Mouse (Mus musculus) liver, adult (tissue): ENCODE data around the gene Cacng4.

Experiments
- GATA4 ChIP-seq: IDR thresholded peaks from 2 replicates; pipeline ENCODE4 v1.6.1; 2014; ENCODE audit warnings: mild to moderate bottlenecking, low read length; ENCODE audit not compliant: insufficient replicate concordance

Gene Cacng4

DNA sequence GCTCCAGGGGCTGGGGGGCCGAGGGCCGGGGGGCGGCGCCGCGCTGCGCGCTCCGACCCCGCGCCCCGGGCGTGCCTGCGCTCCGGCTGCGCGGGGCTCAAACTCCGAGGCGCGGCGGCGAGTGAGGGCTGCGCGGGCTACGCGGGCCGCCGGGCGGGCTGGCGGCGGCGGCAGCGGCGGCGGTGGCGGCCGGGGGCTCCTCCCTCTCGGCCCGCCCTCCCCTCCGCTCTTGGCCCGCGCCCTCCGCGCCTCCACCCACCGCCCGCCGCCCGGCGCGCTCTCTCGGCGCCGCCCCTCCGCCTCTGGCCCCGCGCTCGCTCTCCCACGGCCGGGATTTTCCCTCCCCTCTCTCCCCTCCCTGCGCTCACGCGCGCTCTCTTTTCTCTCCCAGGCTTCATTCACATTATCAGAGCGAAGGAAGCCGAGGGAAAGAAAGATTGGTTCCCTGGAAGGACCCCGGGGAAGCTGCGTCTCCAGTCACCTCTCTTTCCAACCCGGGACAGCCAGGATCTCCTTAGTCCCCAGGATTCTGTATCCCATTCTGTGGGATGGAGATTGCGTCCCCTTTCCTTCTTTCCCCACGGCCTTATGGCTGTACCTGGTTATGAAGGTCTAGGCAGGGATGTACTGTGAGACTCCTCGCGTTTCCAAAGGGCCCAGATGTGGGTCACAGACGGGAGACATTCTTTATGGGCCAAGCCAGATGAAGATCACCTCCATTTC lies at the start of gene Cacng4:
TSS of gene Cacng4 (minus strand) at position 11 of the 723 bp plus-strand sequence.
- no peak for TF ChIP-seq GATA4

DNA sequence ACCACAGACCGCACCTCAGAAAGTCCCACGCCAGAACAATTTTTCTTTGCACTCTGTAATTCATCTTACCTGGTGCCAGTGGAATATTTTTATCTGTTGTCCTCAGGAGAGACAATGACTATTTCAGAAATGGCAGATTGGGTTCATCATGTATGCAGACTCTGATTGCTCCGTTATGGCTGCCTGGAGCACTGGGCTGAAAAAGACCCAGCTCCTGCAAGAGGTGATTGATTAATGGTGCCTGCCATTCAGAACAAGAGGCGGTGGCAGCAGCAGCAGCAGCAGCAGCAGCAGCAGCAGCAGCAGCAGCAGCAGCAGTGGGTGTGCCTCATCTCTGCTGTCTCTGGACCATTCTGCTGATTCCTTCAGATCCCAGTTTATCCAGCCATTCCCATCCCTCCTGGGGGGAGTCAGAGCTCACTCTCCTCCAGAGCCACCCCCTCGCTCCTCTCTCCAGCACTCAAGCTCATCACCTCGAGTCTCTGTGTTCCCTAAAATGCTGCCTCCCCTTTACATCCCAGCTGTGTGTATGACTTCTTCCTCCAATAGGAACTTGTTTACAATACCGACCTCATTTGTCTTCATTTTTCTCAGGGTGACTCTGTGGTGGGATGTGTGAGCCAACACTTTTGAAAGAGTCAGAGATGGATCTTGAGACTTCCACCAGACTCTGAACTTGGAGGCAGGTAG lies 39.1 kb upstream of the Cacng4 start:
- no peak for TF ChIP-seq GATA4

DNA sequence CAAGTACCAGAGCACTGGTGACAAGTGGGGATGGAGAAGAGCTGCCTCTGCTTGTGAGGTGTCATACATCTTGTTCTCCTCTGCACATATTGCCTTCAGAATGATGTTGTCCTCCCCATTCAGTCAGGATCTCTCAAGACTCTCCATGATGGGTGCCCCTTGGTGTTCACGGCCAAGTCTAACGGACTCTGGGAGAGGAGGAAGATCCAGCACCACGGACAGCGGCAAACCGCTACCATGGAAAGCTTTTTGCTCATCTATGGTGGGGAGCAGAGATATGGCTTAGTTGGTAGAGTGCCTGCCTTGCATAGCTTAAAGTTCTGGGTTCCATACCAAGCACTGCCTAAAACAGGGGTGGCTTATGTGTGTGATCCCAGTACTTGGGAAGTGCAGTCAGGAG lies 22.8 kb upstream of the Cacng4 start:
- TF ChIP-seq GATA4 = no peak

DNA sequence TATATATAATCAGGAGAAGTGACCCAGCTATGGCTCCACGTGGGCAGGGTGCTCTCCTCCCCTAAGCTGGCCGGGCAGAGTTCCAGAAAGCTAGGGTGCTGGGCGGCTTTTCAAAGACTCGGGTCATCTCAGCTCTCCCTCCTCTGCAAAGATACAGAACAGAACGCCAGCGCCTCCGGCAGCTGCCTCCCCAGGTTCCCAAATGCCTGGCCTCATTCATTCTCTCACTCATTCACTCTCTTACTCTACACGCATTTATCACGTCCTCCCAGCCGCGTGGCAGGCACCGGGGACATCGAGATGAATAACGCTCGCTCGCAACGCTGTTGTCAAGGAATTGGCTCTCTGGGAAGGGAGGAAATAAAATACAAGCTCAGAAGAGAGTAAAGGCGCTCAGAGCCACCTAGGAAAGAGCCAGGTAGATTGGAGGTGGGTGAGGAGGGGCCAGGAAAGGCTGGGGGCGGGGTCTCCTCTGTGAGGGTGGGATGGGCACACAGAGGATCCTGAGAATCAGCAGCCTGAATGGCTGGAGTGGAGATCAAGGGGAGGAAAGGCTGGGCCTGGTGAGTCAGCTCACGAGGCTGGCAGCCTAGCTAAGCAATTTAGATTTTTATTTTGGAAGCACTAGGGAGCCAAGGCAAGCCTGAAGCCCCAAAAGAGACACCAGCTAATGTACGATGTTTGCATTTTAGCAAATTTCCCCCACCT lies 18.7 kb upstream of the Cacng4 start:
- no peak for TF ChIP-seq GATA4

DNA sequence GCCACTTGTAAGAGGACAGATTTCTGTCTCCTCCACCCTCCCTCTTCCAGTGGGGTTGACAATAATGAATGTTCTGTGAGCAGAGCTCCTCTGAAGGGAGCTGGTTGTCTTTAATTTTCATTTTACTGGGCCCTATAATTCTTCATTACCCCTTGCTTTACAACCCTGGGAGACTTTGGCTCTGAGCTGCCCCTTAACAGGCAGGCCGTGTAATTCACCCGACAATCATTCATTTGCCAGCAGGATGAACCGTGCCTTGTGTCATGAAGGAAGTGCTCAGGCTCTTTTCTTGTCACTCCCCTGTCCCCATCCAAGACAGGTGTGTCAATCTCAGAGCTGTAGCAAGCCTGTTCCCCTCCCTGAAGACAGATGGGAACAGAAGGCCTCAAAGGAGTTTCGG lies 18.1 kb upstream of the Cacng4 start:
- no peak for TF ChIP-seq GATA4

DNA sequence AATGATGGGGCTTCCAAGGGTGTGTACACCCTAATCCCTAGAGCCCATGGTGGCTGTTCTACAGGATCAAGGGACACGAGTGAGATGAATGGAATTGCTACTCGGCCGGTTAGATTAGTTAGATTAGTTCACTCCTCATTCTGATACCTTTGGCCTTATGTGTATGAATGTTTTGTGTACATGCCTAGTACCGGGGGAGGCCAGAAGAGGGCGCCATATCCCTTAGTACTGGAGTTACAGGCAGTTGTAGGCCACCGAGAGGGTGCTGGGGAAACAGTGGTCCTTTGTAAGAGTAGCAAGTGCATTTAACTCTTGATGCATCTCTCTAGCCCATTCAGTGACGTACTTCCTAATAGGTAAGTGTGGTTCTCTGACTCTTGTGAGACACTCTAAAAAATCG lies 14.2 kb upstream of the Cacng4 start:
- no peak for TF ChIP-seq GATA4

DNA sequence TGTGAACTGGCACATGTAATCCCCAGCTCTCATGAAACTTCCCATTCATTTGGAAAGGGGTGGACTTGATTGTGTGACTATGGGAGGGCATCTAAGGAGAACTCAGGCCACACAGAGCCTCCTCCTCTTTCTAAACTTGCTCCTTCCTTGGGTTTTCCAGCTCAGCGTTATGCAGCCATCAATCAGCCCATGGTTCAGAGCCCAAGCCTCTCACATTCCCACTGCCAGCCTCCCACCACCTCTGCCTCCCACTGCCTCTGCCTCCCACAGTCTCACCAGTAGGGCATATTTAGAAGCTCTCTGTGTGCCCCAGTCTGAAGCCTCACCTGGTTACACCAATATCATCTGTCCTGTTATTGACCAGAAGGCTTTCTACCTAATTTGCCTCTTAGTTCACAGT lies 11.7 kb upstream of the Cacng4 start:
- TF ChIP-seq GATA4 = no peak

DNA sequence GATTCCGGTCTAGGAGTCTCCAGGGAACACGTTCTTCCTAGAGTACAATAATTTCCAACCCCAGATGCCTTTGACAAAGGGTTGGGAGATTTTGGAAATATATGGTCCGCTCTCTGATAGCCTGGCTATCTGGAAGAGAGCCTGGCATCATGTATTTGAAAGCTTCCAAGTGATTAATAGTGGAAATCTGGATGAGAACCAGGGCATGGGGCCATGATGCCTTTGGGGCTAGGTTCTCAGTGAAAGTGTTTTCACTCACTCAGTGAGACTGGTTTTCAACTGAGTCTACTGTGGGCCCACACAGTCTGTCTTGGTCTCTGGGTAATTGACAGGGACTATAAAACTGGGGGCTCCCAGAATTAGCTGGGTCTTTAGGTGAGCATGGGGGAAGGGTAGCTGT lies 7.6 kb upstream of the Cacng4 start:
- TF ChIP-seq GATA4 = no peak

DNA sequence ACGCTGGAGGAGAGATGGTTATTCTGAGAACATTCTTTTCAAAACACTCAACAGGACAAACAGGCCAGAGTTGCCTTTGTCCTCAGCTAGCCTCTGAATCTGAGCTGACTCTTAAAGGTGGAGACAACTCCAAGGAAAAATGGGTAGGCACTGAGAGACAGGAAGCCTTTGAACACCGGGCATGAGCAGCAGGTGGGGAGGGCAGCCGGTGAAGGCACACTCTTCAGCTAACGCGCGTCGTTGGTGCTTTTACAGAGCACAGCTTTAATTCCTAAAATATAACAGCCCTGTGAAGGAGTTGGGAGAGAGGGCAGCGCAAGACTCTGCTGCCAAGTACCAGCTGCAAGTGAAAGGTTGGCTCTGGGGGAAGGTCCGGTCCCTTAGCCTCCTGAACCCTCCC lies 5.0 kb upstream of the Cacng4 start:
- TF ChIP-seq GATA4 = no peak

DNA sequence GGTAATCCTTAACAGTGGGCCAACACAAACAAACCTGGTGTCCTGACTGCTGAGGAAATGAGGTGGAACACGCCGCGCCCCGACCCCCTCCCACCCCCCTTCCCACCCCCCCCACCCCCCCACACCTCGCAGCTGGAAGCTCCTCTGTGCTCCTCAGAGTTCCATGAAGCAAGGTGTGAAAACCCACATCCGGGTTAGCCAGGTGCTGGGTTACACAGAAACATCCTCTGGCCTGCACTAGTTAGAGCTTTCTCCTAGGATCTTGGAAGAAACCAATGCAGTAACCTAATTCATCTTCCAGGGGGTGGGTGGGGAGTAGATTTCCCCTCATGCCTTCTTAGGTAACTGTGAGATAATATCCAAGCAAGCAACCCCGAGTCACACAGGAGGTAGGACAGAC lies 2.0 kb upstream of the Cacng4 start:
- TF ChIP-seq GATA4 = no peak

DNA sequence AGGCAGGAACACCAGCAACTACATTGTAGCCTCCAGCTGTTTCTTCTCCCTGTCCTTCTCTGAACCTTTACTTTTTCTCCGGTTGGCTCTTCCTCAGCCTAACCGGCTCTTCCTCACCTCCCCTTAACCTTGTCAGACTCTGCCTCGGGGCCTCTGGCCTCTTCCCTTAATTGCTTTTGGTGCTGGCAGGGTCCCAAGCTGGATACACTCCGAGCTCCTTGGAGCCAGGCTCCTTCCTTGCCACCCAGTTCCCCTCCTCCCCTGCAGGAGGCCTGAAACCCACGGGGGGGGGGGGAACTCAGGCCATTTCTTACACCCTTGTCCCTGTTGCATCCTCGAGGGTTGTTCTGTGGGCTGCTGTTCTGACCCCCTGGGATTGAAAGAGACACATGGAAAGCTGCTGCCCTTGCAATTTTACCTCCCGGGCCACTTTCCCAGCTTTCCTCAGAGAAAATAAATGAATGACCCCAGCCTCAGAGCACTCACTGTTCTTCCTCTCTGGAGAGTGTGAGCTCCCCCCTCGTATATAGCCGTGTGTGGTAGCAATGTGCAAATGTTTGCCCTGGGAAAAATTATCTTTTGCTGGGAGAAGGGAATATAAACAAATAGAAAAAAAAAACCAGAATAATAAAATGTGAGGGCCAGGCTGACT lies 1.2 kb upstream of the Cacng4 start:
- no peak for TF ChIP-seq GATA4

DNA sequence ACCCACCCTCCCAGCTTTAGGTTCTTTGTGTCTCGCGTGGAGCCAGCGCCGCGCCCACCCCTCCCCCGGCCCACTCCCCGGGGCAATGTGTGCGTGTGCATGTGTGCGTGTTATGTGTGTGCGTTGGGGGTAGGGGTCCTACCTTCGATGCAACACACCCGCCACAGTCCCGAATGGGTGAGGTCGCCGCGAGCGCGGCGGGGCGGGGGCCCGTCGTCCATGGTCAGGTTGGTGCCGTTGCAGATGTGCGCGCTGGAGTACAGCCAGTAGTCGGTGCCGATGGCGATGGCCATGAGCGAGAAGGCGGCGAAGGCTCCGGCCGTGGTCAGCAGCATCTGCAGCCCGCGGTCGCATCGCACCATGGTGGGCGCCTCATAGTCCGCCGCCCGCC lies 259 bp downstream of the Cacng4 start:
- no peak for TF ChIP-seq GATA4

DNA sequence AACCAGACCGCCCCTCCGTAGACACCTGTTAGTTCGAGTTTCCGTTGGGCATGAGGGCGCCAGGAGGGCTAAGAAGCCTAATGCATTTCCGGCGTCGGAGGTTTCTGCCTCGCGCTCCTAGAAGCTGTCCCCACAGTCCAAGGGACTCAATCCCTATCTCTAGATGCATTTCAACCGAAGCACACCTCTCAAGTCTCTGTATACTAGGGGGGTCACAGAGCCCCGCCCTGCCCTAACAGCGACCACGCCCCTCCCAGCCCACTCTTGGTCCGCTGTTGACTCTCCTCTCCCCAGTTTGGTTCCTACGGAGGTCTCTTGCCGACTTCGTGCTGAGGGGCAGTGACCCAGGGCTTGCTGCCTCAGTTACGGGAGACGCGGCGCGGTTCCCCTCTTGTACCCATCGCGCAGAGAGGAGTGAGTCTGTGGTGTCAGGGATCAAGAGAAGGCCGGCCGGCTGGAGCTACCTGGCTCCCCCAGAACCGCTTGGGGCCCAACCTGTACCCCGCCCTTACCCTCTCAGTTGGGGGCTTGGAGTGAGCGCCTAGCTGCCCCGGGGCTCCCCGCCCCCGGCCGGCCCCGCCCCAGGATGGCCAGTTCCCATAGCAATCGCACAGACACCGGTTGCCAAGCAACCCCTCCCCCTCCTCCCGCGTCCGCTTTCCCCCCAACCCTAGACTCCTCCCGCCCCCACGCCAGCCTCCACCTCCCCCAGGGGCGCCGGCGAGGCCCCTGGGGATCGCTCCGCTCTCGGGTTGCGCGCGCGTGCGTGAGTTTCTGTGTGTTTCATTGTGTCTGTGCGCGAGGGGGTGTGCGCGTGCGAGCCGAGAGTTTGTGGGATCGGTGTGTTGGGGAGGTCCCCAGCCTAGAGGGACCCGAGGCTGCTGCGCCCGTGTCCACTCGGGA lies 906 bp downstream of the Cacng4 start:
- no peak for TF ChIP-seq GATA4

DNA sequence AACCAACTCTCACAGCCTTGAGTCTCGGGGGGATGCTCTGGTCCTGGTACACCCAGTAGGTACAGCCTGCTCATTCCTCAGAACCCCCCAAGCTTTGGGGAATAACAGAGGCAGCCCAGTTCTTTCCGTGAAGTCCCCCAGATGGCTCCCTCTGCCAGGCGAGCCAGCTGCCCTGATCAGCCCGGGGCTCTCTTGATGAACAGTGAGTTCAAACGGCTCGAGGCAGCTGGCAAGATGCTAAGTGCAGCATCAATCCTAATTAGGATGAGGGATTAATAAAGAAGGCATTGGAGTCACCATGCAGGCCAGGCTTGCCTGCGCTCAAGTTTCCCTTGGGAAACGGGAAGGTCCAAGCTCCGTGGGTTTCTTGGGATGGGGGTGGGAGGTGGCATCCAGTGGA lies 2.2 kb downstream of the Cacng4 start:
- TF ChIP-seq GATA4 = no peak

DNA sequence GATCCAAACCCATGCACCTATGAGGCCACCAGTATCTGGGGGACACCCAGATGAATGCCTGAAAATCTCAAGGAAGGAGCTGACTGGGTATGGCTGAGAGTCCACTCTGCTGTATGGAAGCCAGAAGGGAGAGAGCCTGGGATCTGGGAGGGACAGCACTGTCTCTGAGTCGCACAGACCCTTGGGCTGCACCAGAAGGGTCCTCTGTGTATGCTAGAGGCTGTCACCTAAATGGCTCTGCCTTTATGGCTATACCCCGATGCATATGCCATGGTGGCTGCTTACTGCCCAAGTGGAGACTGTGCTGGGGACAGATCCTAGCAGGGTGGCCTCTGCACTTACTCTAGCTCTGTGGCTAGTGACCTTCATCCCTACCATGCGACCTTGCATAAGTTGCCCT lies 8.6 kb downstream of the Cacng4 start:
- TF ChIP-seq GATA4 = no peak

DNA sequence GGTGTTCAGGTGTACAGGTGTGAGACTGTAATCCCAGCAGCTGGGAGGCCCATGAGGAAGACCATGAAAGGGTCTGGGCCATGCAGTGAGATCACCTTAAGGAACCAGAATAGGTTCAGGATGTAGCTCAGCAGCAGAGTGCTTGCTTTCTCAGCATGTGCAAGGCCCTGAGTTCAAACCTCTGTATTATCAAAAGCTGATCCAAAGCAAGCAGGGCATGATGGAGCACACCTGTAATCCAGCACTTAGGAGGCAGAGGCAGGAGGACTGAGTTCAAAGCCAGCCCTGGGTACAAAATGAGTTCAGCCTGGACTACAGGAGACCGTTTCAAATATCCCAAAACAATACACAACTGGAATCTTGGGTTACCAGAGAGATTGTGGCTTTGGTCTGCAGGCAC lies 9.1 kb downstream of the Cacng4 start:
- TF ChIP-seq GATA4 = no peak
